Mouse (Mus musculus): ENCODE results near the gene Clcnka.

- TF ChIP-seq CTCF (IDR thresholded peaks at IDR 0.05; ENCODE audit: borderline replicate concordance, insufficient read depth, low read depth, low read length) (no peak), POLR2A (IDR thresholded peaks at IDR 0.05; ENCODE audit: borderline replicate concordance, insufficient read depth, low read length) (no peak)
Observed at GRCm38 (mm10) chr4:141372426-141372825, 26.1 kb downstream of the Clcnka start.
